Mouse (Mus musculus) cerebellum, adult 2 months (tissue): ENCODE results near the gene Gpr182.

Experiments
- CTCF ChIP-seq: fragments of 200-500 bp; IDR thresholded peaks from 2 replicates; pipeline ENCODE4 v1.5.1; 2011; ENCODE audit warnings: low read depth, mild to moderate bottlenecking, control low read depth, low read length, moderate library complexity, borderline replicate concordance; ENCODE audit not compliant: insufficient read depth
- POLR2A ChIP-seq: fragments of 200-500 bp; IDR thresholded peaks from 2 replicates; pipeline ENCODE4 v1.6.1; 2011; ENCODE audit warnings: low read length, control low read depth, borderline replicate concordance; ENCODE audit not compliant: insufficient read depth

DNA sequence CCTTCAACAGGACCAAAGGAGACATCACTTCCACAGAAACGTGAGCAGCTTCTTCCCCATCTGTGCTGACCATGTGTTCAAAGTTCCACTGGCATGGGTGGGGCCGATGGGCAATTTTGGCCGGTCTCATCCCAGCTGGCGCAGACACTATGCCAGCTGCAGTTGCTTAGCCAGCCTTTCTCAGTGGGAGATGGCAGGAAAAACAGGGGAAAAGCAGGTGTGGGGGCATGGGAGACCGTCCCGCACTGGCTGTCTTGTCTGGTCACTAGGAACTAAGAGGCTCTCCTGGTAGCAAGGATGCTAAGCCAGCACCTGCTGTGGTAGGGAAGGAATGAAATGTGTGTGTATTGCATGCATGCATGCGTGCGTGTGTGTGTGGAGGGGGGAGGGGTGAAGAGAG, 23.1 kb downstream of the Gpr182 start:
- no peak for TF ChIP-seq POLR2A
- TF ChIP-seq CTCF = no peak
